Mouse (Mus musculus) C2C12 (cell line): Measurements from ENCODE around the gene Coro6. TPM values are rescaled to one million over a fixed set of nuclear protein-coding genes. Genes with fewer than 3 reads are reported as not detected.

Experiments
- H3K27me3 ChIP-seq: one replicate; pipeline ENCODE4 v1.6.1; 2011; ENCODE audit not compliant: control insufficient read depth, insufficient read depth, insufficient read length
- H3K36me3 ChIP-seq: one replicate; pipeline ENCODE4 v1.6.1; 2011; ENCODE audit not compliant: control insufficient read depth, insufficient read depth
- H3K4me3 ChIP-seq: one replicate; pipeline ENCODE4 v1.5.1; 2011; ENCODE audit warnings: mild to moderate bottlenecking, control low read depth; ENCODE audit not compliant: poor library complexity, insufficient read depth, severe bottlenecking
- H3K79me2 ChIP-seq: one replicate; pipeline ENCODE4 v1.6.1; 2011; ENCODE audit not compliant: control insufficient read depth, insufficient read depth
- H3K79me3 ChIP-seq: one replicate; pipeline ENCODE4 v1.6.1; 2011; ENCODE audit warnings: low read depth, control low read depth
- H3ac ChIP-seq: one replicate; pipeline ENCODE3; 2011; ENCODE audit warnings: low read depth; ENCODE audit not compliant: control insufficient read depth, insufficient read length
- CEBPB ChIP-seq: IDR thresholded peaks from one replicate; pipeline ENCODE4 v1.6.1; 2011; ENCODE audit warnings: low read depth, mild to moderate bottlenecking, control low read depth, moderate library complexity
- CTCF ChIP-seq: IDR thresholded peaks from one replicate; pipeline ENCODE4 v1.5.1; 2011; ENCODE audit not compliant: control insufficient read depth, insufficient read depth, insufficient read length
- FOSL1 ChIP-seq: IDR thresholded peaks from one replicate; pipeline ENCODE4 v1.8.0; 2011; ENCODE audit warnings: mild to moderate bottlenecking, low read length; ENCODE audit not compliant: poor library complexity, insufficient read depth, severe bottlenecking
- MAX ChIP-seq: IDR thresholded peaks from one replicate; pipeline ENCODE4 v1.6.1; 2011; ENCODE audit warnings: mild to moderate bottlenecking, control low read depth
- MYOD1 ChIP-seq: IDR thresholded peaks from one replicate; pipeline ENCODE4 v1.6.1; 2011; ENCODE audit warnings: low read depth; ENCODE audit not compliant: control insufficient read depth, insufficient read length
- MYOG ChIP-seq: IDR thresholded peaks from one replicate; pipeline ENCODE4 v1.6.1; 2011; ENCODE audit not compliant: control insufficient read depth, insufficient read length; ENCODE audit errors: extremely low read depth
- USF1 ChIP-seq: IDR thresholded peaks from one replicate; pipeline ENCODE4 v1.6.1; 2011; ENCODE audit warnings: low read depth, mild to moderate bottlenecking, control low read depth, moderate library complexity
- polyA plus RNA-seq: library from polyadenylated mRNA; unstranded; fragments of >200 nt; fragmentation: generic; extraction: Trizol; gene quantifications from one replicate; pipeline ENCODE4 v1.2.1, GENCODE M21; 2012; ENCODE audit warnings: missing spikeins

Gene Coro6
- polyA plus RNA-seq, 1 experiment = 12.8 TPM

DNA sequence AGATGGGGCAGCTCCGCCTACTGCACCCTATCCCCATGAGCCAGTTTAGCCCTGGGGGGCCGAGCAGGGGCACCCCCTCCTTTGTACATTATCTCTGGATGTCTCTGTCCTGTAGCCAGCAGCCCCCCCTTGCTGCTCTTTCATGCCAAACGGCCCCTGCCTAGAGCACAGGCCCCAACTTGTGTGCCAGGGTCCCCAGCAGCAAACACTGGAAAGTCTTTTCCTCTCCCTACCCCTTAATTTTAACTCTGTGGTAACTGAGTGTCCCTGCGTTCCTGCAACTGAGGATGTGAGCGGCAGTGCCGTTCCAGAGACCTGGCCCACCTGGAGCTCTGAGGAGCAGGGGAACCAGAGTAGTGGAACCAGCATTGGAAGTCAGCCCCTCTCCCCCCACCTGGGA is 44.7 kb downstream of the Coro6 start:
- H3K79me3 ChIP-seq = peaks cover 9% of the 10 kb centered on the region

GRCm38 (mm10) chr11:77507426-77507825 is 45.2 kb downstream of the Coro6 start:
- H3K27me3 ChIP-seq = no peaks in the 10 kb centered on the region
- no peak for TF ChIP-seq MAX
- TF ChIP-seq MYOD1 = no peak
- no peak for TF ChIP-seq FOSL1
- no peak for TF ChIP-seq USF1
- no peak for TF ChIP-seq MYOG
- no peak for TF ChIP-seq CEBPB
- TF ChIP-seq CTCF = no peak
- H3K79me2 ChIP-seq = no peaks in the 10 kb centered on the region
- peaks cover 5% of the 10 kb centered on the region for H3K79me3 ChIP-seq
- H3ac ChIP-seq = no peak overlapping the region
- H3K36me3 ChIP-seq = peaks cover 71% of the 10 kb centered on the region
- no peak overlapping the region for H3K4me3 ChIP-seq

More for the DNA sequence above, 44.7 kb downstream of the Coro6 start:
- Histone ChIP-seq H3K27me3 (no peaks in the 10 kb centered on the region), H3ac (no peak overlapping the region), H3K4me3 (no peak overlapping the region), H3K79me2 (peaks cover 4% of the 10 kb centered on the region), H3K36me3 (peaks cover 76% of the 10 kb centered on the region)
- TF ChIP-seq MAX (no peak), MYOG (no peak), USF1 (no peak), CEBPB (no peak), MYOD1 (no peak), CTCF (no peak), FOSL1 (no peak)

DNA sequence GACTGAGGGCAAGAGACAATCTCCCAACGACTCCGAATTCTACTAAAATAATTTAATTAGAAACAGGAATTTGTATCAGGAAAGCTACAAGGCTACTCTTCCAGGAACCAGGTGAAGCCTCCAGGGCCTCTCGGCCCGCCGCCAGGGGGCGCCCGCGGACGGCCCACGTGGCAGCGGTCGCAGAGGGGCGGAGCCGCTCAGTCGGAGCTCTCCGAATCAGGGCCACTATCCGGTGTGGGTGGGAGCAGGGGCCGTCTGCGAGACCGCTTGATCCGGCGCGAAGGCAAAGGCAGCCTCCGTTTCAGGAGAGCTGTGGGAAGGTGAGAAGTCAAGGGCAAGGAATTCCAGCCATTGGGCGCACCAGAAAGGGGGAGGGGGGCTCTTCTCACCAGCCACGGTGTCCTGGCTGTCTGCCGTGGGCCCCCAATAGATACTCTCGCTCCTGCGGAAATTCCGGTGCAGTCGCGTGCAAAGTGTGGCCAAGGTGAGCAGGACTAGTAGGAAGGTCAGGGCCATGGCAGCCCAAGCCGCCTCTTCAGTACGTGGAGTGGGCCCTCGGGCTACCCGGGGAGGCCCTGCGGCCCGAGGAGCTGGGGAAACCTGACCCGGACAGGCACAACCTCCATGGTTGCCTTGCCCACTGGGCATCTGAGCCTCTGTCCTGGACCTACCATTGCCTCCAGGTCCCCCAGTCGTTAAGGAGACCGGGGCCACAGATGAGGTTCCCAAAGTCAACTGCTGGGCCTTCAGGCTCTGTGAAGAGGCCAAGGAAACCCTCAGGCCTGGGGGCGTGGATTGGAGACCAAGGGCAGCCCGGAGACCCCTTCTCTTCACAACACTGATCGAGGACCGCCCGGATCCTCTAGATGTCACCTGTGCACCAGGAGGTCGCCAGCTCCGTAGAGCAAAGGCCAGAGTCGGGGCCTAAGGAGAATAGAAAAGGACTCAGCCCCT is 46.1 kb downstream of the Coro6 start:
- peak; percentile 91 for TF ChIP-seq MAX
- no peak for TF ChIP-seq FOSL1
- no peak for TF ChIP-seq MYOD1
- TF ChIP-seq CTCF = peak; percentile 70
- TF ChIP-seq USF1 = peak; percentile 70
- TF ChIP-seq MYOG = no peak
- no peak for TF ChIP-seq CEBPB
- Histone ChIP-seq H3K79me3 (peaks cover 2% of the 10 kb centered on the region), H3ac (no peak overlapping the region), H3K27me3 (no peaks in the 10 kb centered on the region), H3K79me2 (no peaks in the 10 kb centered on the region), H3K36me3 (peaks cover 62% of the 10 kb centered on the region), H3K4me3 (no peak overlapping the region)

DNA sequence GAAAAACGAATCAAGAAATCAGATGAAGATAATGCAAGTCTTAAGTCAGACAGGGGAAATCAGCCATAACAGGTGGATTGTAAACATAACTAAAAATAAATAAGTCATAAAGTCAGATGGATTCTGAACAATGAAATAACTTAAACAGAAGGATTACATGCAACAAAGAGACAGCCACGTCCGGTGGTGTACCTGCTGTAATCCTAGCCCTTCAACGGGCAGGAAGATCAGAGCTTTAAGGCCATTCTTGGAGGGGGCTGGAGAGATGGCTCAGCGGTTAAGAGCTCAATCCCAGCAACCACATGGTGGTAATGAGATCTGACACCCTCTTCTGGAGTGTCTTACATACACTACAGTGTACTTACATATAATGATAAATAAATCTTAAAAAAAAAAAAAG is 49.1 kb downstream of the Coro6 start:
- Histone ChIP-seq H3K4me3 (no peak overlapping the region), H3K27me3 (no peaks in the 10 kb centered on the region), H3K36me3 (peaks cover 35% of the 10 kb centered on the region), H3K79me3 (no peaks in the 10 kb centered on the region), H3ac (no peak overlapping the region), H3K79me2 (no peaks in the 10 kb centered on the region)
- TF ChIP-seq MAX (no peak), USF1 (no peak), FOSL1 (no peak), MYOG (no peak), CTCF (no peak), CEBPB (no peak), MYOD1 (no peak)

DNA sequence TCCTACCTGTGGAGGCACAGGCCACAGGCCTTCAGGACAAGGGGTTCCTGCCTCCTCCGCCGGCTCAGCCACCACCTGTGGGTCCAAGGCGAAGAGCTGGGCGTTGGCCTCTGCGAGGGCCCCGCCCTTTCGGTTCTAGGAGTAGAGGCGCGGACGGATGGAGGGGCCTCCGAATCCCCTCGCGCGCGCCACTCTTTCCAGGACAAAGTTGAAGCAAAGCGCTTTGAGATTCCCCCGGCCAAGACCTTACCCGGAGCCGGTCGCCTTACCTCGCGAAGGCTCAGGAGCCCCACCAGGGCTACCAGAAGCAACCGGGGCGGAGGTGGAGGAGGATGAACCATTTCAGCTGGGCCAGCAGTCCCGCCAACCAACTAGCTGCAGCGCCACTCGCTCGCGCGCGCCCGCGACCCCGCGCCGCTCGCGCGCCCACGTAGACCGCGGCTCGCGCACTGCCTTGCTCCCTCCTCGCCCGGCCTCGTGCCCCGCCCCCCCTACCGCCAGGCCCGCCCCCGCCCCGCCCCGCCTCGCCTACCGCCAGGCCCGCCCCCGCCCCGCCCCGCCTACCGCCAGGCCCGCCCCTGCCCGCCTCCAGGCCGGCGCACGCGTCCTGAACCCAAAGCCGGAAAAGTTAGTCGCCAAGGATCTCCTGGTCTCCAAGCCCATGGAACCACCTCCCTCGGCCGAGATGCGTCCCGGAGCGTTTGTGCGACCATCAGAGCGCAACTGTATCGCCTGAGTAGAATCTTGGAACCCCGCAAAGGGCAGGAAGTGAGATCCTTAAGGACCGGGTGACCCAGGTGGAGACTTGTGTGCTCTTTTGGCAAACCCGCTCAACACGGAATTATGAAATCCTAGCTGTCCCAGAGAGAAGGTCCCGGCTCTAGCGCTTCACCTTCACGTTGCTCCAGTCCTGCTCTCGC is 50.9 kb downstream of the Coro6 start:
- Histone ChIP-seq H3K79me2 (no peaks in the 10 kb centered on the region), H3K79me3 (no peaks in the 10 kb centered on the region), H3K27me3 (no peaks in the 10 kb centered on the region), H3K36me3 (peaks cover 22% of the 10 kb centered on the region), H3ac (peak overlapping the region; percentile 71), H3K4me3 (peak overlapping the region; percentile 56)
- TF ChIP-seq MYOG = no peak
- no peak for TF ChIP-seq CTCF
- TF ChIP-seq MAX = no peak
- no peak for TF ChIP-seq FOSL1
- no peak for TF ChIP-seq USF1
- TF ChIP-seq MYOD1 = no peak
- TF ChIP-seq CEBPB = no peak
